Mouse (Mus musculus): ENCODE results near the gene Islr.

GRCm38 (mm10) chr9:58196141-58196540 lies 8.0 kb downstream of the Islr start:
- TF ChIP-seq CTCF (IDR thresholded peaks at IDR 0.05 in 2 of 3, conservative IDR thresholded peaks at IDR 0.05 in 1 of 3; ENCODE audit: control insufficient read depth in 1 of 3, insufficient read depth in 1 of 3, low read depth in 2 of 3, low read length in 3 of 3, poor library complexity in 1 of 3, severe bottlenecking in 1 of 3) (no peak), CHD1 (IDR thresholded peaks at IDR 0.05; ENCODE audit: low read depth, low read length) (no peak)

All from MEL (cell line).